Mouse (Mus musculus): ENCODE results near the gene Eda2r. TPM values are rescaled to one million over a fixed set of nuclear protein-coding genes. Genes with fewer than 3 reads are reported as not detected.

The Eda2r gene
- polyA plus RNA-seq, 1 experiment, result 0.14 TPM

- 84% methylated on average over 2 of the region's 2 CpGs for WGBS
- TF ChIP-seq POLR2A (IDR thresholded peaks at IDR 0.05; ENCODE audit: low read depth, low read length) (no peak), CTCF (IDR thresholded peaks at IDR 0.05; ENCODE audit: extremely low read depth, insufficient read depth, insufficient read length, insufficient replicate concordance) (no peak)
- DNase-seq (ENCODE audit: low read depth in 1 of 2, low spot score in 2 of 2), result no peak
- Histone ChIP-seq H3K4me3 (ENCODE audit: extremely low read depth, insufficient read depth, insufficient read length) (no peak overlapping the region), H3K36me3 (ENCODE audit: control insufficient read depth, insufficient read depth, low read length) (no peaks in the 10 kb centered on the region), H3K27me3 (ENCODE audit: control insufficient read depth, insufficient read depth, low read length) (no peaks in the 10 kb centered on the region), H3K27ac (ENCODE audit: insufficient read depth, low read length) (no peak overlapping the region), H3K4me1 (ENCODE audit: control insufficient read depth, insufficient read depth, insufficient read length) (no peaks in the 10 kb centered on the region)
Measured at GRCm38 (mm10) chrX:97360919-97361318, 16.1 kb downstream of the Eda2r start.

- DNase-seq (ENCODE audit: low read depth in 1 of 2, low spot score in 2 of 2), result no peak
- H3K27ac ChIP-seq (ENCODE audit: insufficient read depth, low read length), result no peak overlapping the region
- no peaks in the 10 kb centered on the region for H3K36me3 ChIP-seq (ENCODE audit: control insufficient read depth, insufficient read depth, low read length)
- no peak overlapping the region for H3K4me3 ChIP-seq (ENCODE audit: extremely low read depth, insufficient read depth, insufficient read length)
- H3K27me3 ChIP-seq (ENCODE audit: control insufficient read depth, insufficient read depth, low read length), result no peaks in the 10 kb centered on the region
- TF ChIP-seq POLR2A (IDR thresholded peaks at IDR 0.05; ENCODE audit: low read depth, low read length) (no peak), CTCF (IDR thresholded peaks at IDR 0.05; ENCODE audit: extremely low read depth, insufficient read depth, insufficient read length, insufficient replicate concordance) (no peak)
- no peaks in the 10 kb centered on the region for H3K4me1 ChIP-seq (ENCODE audit: control insufficient read depth, insufficient read depth, insufficient read length)
Measured at GRCm38 (mm10) chrX:97327891-97328290, 49.1 kb downstream of the Eda2r start.

Measured in spleen, adult 2 months (tissue).